Mouse (Mus musculus) T-helper 17 cell (primary cell): Measurements from ENCODE around the gene Scd1.

Experiments
- in situ Hi-C, 2 experiments: fragments of 300-600 bp; cut with MboI, MseI; formaldehyde crosslinking; loops; 1 replicate in 1 of 2; 2 replicates in 1 of 2; pipeline ENCODE4 v1.15.1; 2025; ENCODE audit warnings: high pct_unique_total_duplicates in 2 of 2

Gene Scd1

DNA sequence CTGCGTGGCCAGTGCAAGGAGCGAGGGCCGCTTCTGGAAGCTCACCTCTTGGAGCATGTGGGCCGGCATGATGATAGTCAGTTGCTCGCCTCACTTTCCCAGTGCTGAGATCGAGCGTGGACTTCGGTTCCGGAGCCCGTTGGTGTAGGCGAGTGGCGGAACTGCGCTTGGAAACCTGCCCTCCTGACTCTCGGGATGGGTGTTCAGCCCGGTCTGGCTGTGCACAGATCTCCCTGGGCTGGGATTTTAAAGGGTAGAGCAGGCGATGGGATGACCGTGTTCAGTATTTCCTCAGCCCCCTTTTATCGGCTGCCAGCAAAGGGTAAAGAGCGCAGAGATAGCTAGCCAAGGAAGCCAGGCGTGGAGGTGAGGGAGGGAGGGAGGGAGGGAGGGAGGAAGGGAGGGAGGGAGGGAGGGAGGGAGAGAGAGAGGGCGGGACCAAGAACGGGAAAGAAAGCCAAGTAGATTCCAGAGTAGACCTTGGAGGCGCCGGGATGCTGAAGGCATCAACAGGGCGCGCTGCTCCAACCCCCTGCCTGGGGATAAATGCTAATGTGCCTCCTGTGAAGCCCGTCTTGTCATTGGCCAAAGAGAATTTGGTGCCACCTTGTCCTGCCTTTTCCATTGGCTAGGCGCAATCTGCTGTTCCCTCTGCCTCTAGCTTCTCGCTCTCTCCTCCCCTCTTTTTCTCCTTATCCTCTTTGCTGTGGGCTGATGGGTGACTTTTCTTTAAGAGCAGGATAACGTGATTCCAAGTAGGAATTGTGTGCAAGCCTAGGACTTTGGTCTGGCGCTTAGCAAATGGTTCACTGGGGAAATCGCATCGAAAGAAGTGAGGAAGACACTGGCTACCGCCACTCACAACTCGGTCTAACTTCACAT is at the start of gene Scd1:
Scd1 (minus strand) TSS at position 539 of the 882 bp plus-strand sequence.
- in situ Hi-C loops = no loop called here

DNA sequence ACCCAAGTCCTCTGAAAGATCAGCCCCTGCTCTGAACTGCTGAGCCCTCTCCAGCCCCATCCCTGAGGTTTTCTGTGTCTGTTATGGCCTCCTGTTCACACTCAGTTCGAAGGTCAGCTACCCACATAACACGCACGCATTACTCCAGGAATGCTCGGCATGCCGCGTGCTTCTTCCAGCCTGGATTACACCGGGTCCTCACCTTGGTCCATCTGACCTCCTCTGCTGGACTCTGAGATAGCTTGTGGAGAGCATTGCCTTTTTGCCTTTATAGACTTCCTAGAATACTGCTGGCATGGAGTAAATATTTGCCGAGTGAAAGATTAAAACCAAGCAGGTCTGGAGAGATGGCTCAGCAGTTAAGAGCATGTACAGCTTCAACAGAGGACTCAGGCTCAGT is 47.7 kb upstream of the Scd1 start:
- in situ Hi-C loops = no loop called here

DNA sequence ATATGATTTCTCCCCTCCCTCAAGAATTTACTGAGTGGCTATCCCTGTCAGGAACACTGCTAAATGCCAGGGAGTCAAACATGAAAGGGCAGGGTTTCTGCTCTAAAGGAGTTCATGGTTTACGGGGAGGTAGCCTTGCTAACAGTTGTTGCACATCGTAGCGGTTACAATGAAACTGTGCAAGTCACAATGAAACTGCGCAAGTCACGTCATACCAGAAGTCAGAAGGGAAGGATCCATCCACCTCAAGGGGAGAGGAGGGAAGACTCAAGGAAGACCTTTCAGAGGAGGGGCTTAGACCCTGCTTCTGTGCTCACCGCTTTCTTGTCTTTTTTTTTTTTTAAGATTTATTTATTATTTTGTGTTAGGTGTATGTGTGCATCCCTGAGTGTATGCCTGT is 47.2 kb upstream of the Scd1 start:
- in situ Hi-C loops = no loop called here

DNA sequence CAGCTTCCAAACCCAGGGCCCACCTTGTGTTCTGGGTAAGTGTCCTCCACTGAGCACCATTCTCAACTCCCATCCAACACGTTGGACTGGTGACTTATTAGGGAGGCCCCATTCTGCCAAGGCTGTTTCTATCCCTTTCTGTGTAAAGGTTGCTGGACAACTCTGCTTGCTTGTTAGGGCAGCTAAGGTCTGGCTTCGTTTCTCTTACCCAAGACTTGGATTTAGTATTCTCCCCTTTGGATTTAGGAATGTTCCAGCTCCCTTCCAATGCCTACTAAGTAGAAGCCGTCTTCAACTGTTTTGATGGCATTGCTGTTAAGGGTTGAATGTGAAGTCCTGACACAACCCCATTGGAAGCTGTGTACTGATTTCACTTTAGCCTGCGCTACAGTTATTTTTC is 40.2 kb upstream of the Scd1 start:
- in situ Hi-C loops = loop anchor here in 1 of 2 experiments (10.0 kb wide), 1 partner anchor 657 kb away; no protein-coding TSS in a partner anchor

DNA sequence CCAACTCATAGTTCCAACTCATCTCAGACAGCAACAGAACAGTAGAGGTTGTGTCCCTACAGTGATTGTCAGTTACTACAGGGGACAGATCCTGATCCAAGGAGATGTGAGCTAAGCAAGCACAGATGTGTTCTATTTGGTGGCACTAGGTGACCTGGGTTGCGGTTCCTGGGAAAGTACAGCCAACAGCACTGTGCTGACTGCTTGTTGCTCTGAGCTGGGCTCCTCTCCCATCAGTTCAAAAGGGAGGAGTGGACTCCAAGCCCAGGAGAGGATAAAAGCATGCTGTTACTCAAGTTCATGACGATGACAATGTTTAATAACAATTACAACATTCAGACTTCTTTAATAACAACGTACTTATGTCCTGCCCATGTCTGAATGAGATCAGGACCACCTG is 38.1 kb upstream of the Scd1 start:
- in situ Hi-C loops = loop anchor here in 1 of 2 experiments (10.0 kb wide), 1 partner anchor 659 kb away; no protein-coding TSS in a partner anchor

DNA sequence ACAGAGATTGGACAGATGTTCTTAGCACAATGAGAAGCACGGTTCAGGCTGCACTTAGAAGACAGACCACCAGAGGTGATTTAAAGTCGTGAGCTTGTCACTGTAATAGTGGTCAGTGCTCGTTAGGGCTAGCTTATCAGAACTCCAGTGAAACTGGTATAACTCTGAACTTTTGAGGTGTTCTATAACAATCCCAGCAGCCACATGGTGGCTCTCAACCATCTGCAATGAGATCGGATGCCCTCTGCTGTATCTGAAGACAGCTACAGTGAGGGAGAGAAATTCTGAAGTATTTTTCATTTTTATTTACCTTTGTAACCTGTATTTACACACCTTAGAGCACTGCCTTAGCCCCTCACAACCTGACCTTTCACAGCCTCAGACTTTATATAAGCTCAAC is 31.6 kb upstream of the Scd1 start:
- in situ Hi-C loops = loop anchor here in 1 of 2 experiments (10.0 kb wide), 1 partner anchor 445 kb away; no protein-coding TSS in a partner anchor

DNA sequence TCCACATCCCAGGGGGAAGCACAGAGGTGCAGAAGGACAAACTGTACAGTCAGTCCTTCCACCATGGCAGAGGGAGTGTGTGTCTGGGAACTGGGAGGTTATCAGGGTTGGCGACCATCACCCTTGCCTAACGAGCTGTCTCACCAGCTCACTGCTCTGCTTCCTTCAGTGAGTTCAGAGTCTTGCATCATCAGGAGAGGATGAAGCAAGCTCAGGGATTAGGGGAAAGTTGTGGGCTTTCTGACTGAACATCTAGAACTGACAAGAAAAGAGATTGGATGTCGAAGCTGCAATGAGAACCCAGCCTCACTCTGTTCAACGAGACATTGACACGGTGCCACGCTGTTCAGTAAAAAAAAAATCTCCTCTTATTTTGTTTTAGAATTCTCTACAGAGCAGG is 30.3 kb upstream of the Scd1 start:
- in situ Hi-C loops = loop anchor here in 1 of 2 experiments (10.0 kb wide), 1 partner anchor 443 kb away; no protein-coding TSS in a partner anchor

DNA sequence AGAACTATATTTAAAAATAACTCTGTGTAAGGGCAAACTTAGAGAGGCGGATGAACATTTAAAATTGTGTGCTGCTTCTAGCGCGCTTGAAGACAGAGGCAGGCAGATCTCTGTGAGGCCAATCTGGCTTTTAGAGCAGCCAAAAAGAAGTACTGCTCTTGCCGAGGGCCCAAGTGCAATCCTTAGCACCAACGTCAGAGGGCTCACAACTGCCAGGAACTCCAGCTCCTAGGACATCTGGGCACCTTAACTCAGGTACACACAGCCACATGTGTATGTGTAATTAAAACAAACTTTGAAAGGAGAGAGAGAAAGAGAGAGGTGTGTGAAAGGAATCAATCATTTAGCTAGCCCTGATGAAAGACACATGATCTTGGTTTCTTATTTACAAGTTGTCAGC is 24.4 kb upstream of the Scd1 start:
- in situ Hi-C loops = loop anchor here in 1 of 2 experiments (10.0 kb wide), 1 partner anchor 437 kb away; no protein-coding TSS in a partner anchor

DNA sequence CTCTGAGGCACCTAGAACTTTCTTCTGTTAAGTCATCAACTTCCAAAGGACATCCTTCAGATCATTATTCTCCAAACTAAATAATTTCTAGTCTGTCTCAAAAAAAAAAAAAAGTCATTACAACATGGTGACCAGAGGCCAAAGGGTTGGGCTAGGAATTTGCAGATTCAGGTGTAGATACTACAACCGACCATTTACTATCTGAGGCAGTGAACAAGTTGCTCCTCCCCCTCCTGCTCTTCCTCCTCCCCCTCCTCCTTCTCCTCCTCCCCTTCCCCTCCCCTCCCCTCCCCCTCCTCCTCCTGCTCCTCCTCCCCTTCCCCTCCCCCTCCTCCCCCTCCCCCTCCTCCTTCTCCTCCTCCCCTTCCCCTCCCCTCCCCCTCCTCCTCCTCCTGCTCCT is 20.0 kb upstream of the Scd1 start:
- in situ Hi-C loops = no loop called here

DNA sequence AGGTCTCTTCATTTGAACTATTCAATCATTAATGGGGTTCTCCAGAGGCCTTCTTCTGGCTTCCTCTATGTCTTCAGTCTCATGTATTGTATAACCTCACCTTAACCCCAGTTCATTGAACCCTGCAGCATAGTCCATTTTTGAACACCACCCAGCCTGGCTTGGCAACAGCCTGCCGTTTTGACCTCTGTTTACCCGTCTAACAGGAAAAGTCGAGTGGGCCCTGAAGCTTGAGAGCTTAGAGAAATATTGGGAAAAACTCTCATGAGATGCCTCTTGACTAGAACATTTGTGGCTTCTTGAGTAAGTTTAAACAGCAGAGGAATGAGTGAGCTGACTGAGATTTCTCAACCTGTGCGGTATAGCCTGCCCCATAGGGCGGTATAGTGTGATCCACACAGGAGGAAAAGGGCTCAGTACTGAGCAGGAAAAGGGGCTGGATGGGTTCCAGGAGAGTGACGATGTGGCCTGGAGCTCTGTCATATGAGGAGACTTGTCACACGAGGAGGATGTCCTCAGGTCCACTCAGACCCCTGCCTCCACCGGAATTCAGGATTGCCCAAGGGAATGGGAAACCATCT is 14.5 kb upstream of the Scd1 start:
- in situ Hi-C loops = no loop called here

DNA sequence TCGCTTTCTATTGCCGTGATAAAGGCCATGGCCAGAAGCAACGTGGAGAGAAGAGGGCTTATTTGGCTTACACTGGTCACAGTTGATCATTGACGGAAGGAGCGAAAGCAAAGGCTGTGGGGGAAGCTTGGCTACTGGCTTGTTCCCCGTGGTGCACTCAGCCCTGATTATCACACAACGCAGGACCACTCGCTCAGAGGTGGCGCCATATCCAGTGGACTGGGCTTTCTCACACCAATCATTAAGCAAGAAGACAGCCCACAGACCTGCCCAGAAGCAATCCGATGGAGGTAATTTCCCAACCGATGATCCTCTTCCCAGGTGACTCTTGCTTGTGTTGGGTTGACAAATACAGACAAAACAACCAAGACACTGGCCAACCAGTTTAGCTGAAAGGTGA is 11.9 kb upstream of the Scd1 start:
- in situ Hi-C loops = loop anchor here (5.0 kb wide), 1 partner anchor 47 kb away; no protein-coding TSS in a partner anchor

DNA sequence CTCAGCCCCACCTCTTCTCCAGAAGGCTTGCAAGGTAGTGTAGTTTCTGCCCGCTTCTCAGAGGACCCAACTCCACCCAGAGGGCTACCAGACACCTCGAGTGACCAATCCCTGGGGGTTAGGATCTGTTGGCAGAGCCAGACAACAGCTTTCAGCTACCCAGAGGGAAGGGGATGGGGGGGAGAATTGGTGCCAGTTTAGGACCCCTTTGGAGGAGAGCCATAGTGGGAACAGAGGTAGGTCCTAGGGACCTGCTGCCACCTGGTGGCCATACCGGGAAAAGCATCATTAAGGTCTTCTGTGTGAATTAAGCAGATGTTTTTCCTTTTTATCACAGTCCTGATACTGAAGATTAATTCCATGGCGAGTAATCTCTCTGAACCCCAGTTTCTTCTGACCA is 11.3 kb upstream of the Scd1 start:
- in situ Hi-C loops = loop anchor here (5.0 kb wide), 1 partner anchor 47 kb away; no protein-coding TSS in a partner anchor

DNA sequence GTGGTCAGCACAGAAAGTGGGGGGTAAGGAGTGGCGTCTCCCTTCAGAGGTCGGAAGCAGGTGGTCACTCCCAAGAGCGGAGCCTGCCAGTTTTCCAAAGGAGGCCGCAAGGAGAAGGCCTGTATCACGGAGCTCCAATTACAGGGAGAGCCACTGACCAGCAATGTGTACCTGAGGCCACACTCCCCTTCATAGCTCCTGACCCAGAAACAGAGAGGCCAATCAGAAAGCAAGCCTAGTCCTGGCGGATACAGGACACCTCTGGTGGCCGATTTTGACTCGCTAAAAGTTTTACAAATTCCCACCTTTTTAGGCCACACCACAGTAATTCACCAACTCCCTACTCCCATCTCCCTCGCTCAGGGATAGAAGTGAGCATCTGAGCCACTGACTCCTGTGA is 10.9 kb upstream of the Scd1 start:
- in situ Hi-C loops = loop anchor here (5.0 kb wide), 1 partner anchor 46 kb away; no protein-coding TSS in a partner anchor

DNA sequence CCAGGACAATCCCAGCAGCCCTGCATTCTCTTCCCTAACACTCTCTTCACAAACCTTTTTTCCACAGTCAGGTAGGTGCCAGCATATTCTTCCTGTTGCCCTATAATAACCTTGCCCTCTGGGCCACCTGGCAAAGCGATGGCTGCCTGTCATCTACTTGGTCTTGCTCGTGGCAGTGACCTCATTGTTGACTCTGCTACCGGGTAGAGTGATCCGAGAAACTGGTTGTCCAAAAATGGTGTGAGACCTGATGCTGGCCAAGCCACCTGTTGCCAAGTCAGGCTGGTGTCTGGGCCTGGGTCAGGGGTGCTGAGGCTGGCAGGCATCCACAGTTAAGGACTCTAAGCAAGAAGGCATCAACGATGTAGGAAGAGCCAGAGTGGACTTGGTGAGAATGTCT is 10.4 kb upstream of the Scd1 start:
- in situ Hi-C loops = loop anchor here (5.0 kb wide), 1 partner anchor 46 kb away; no protein-coding TSS in a partner anchor

DNA sequence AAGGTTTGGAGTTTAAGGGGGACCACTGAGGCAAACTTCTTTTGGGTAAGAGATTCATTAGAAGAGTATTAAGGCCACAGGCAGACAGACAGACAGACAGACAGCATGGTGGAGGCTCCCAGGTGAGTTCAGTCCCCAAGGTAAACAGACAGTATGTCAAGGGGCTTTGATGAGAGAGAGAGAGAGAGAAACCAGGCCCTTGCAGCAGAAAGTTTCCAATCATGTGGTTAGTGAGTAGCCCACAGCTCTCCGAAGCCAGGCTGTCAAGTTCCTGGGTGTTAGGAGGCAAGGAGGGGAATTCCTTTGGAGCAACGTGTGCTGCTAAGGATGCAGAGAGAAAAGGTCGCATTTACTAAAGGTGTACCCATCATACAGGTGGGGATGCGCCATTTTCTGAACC is 9.8 kb upstream of the Scd1 start:
- in situ Hi-C loops = loop anchor here (5.0 kb wide), 1 partner anchor 45 kb away; no protein-coding TSS in a partner anchor

DNA sequence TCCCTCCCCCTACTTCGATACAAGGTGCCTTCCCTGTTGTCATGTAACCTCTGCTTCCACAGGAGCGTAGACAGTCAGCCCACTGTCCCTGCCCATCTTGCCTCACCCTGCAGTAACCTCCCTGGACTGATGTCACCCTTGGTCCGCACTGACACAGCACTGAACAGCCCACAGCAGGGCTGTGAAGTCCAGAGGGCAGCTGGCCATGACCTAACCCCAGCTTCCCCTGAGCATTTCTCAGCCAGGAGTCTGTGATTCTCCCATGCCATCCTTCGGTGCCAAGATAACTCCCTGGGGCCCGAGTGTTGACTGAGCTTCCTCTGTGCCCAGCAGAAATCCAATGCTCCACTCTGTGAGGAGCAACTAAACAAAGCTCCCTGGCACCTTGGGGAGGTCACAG is 8.6 kb upstream of the Scd1 start:
- in situ Hi-C loops = loop anchor here (5.0 kb wide), 1 partner anchor 44 kb away; no protein-coding TSS in a partner anchor

DNA sequence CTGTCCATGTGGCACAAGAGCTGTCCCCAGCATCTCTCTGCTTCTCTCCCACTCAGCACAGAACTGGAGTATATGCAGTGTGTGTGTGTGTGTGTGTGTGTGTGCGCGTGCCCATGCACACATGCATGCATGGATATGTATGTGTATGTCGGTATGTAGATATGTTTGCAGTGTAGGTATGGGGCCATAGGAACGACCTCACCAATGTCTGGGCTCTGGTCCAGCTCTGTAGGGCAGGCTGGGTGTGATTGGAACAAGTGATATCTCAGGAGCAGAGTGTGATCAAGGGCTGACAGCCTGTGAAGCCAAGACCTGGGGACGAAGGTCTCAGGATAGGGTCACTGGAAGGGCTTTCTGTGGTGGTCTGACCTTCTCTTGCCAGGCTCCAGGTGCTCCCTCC is 7.8 kb upstream of the Scd1 start:
- in situ Hi-C loops = loop anchor here (5.0 kb wide), 1 partner anchor 43 kb away; no protein-coding TSS in a partner anchor

DNA sequence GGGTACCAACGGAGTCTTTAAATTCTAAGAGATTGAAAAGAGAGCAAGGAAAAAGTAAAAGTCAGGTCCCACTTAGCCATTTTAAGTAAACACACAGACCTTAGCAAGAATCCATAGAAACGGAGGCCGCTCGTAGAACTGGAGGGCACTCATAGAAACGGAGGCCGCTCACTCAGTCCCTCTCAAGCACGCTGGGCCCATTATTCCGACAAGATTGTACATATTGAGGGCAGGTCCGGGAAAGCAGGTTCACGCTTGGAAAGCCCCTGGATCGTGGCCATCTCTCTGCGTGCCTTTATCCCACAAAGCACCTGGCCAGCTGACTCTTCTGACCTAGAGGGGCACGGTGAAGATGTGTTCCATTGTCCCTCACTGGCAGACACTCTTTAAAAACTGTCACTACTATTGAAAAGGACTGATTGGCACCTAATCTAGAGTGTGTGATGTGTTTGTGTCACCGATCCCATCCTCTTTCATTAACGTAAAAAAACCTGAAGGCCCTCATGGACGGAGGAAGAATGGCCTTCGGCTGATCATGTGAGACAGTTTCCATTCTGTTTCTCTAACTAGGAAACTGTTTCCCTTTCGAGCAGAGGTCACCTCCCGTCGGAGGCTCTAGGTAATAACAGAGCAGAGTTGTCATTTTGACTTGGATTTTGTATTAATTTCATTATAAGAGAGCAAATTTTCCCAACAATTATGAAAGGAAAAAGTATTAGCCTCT is 2.8 kb upstream of the Scd1 start:
- in situ Hi-C loops = no loop called here

DNA sequence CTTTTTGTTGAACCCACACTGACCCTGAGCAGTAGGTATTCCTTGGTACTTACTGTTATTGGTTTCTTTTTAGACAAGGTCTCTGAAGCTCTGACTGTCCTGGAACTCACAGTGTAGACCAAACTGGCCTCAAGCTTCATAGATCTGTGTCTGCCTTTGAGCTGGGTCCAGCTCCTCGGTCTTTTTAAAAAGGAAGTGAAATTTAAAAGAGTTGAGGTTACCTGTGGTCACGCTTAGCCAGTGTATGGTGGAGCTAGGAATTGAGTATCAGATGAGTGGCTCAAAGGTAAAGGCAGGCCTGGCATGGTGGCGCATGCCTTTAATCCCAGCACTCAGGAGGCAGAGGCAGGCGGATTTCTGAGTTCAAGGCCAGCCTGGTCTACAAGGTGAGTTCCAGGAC is 916 bp upstream of the Scd1 start:
- in situ Hi-C loops = no loop called here

DNA sequence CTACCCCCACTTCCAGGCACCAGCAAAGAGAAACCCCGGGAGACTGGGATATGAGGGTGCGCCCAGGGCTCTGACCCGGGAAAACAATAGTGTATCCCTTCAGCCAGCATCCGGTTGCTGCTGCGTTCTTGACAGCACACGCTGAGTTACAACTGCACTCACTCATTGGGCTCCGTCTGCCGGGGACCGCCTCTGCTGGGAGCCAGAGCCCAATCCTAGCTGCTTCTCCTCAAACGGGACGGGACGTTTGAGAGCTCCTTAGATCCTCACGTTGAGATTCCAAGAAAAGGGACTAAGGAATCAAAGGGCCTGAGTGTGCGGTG is 505 bp upstream of the Scd1 start:
- in situ Hi-C loops = no loop called here

DNA sequence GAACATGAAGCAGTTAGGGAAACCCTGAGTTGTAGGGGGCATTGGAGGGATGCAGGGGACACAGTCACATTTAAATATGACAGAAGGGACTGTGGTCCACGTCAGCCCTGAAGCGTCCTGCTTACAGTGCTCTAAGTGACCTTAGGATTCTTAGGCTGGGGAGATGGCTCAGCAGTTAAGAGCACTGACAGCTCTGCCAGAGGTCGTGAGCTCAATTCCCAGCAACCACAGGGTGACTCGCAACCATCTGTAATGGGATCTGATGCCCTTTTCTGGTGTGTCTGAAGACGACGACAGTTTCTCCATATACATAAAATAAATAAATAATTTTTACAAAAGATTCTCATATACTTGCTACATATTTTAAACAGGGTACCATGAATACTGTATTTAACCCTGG is 4.1 kb downstream of the Scd1 start:
- in situ Hi-C loops = no loop called here
